Mouse (Mus musculus): ENCODE data around the gene Snx1. TPM values are rescaled to one million over a fixed set of nuclear protein-coding genes. Genes with fewer than 3 reads are reported as not detected.
A peak's percentile ranks its signal among the peaks of the same experiment; 100 is the strongest.

Gene Snx1
- polyA plus RNA-seq (2015; fragmentation: Nextera tagmentation; extraction: Ambion mirVana), result 131 and 141 TPM in 2 replicates

- H3K4me3 ChIP-seq (replicated peaks; ENCODE audit: low read depth, low read length), result peak within 1 kb of the TSS; percentile 57
- H3K9ac ChIP-seq (ENCODE audit: low read depth, low read length), result peak within 1 kb of the TSS; percentile 67
- no peaks in the 10 kb centered on the region for H3K36me3 ChIP-seq (ENCODE audit: insufficient read depth, low read length)
- TF ChIP-seq CTCF (IDR thresholded peaks at IDR 0.05; ENCODE audit: low read depth), result 0 out of 2 replicates have a peak, but pooled peaks have one; percentile 15
- H3K9me3 ChIP-seq (replicated peaks; ENCODE audit: low read length), result no peaks in the 10 kb centered on the region
- DNase-seq (ENCODE audit: low spot score), result peak; percentile 98
- peak; percentile 40 for ATAC-seq (replicated peaks; ENCODE audit: low FRiP score, low read depth)
- peaks cover 17% of the 10 kb centered on the region for H3K4me1 ChIP-seq (replicated peaks; ENCODE audit: insufficient read depth, low read length)
- H3K27me3 ChIP-seq (ENCODE audit: insufficient read depth, low read length), result no peaks in the 10 kb centered on the region
- WGBS, result 1% methylated on average over 34 of the region's 34 CpGs
- peak within 1 kb of the TSS; percentile 82 for H3K4me2 ChIP-seq (ENCODE audit: low read length)
- H3K27ac ChIP-seq, result peak within 1 kb of the TSS; percentile 75
These were observed at the start of gene Snx1, which contains the start of gene Ciao2a for GRCm38 (mm10) chr9:66126456-66127192. TSS of gene Snx1 (minus strand) at chr9:66126587. TSS of gene Ciao2a (plus strand) at chr9:66126611.

GRCm38 (mm10) chr9:66174985-66175384 lies 48.6 kb upstream of the Snx1 start:
- H3K36me3 ChIP-seq (ENCODE audit: insufficient read depth, low read length), result no peaks in the 10 kb centered on the region
- DNase-seq (ENCODE audit: low spot score) (no peak), ATAC-seq (replicated peaks; ENCODE audit: low FRiP score, low read depth) (no peak)
- 91% methylated on average over 3 of the region's 3 CpGs for WGBS
- no peaks in the 10 kb centered on the region for H3K27me3 ChIP-seq (ENCODE audit: insufficient read depth, low read length)
- no peak overlapping the region for H3K9ac ChIP-seq (ENCODE audit: low read depth, low read length)
- no peak overlapping the region for H3K4me2 ChIP-seq (ENCODE audit: low read length)
- H3K4me3 ChIP-seq (replicated peaks; ENCODE audit: low read depth, low read length), result no peak overlapping the region
- no peaks in the 10 kb centered on the region for H3K4me1 ChIP-seq (replicated peaks; ENCODE audit: insufficient read depth, low read length)
- H3K9me3 ChIP-seq (replicated peaks; ENCODE audit: low read length), result no peaks in the 10 kb centered on the region
- no peak overlapping the region for H3K27ac ChIP-seq
- no peak for TF ChIP-seq CTCF (IDR thresholded peaks at IDR 0.05; ENCODE audit: low read depth)

DNA sequence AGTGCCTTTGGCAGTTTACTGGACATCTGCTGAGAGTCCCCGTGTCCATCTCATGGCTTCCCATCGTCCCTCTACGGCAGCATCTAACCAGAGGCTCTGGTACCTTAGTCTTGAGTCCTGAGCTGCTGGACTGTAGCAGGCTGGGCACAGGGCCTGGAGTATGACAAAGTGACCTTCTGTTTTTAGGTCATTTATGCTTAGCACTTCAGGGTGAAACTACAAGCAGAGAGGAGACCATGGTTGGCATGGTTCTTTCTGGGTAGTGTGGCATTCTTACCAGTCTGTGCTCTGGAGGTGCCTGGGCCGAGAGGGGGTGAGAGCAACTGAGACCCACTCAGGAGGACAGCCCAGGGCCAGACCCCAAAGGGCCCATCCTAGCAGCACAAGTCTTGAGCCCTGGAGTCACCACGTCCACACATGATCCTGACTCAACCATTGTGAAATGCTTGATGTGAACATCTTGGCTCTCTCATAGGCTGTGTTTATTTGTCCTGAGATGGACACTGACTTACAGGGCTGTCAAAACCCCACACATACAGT lies 47.0 kb upstream of the Snx1 start:
- DNase-seq (ENCODE audit: low spot score) (no peak), ATAC-seq (replicated peaks; ENCODE audit: low FRiP score, low read depth) (no peak)
- Histone ChIP-seq H3K27me3 (ENCODE audit: insufficient read depth, low read length) (no peaks in the 10 kb centered on the region), H3K4me2 (ENCODE audit: low read length) (no peak overlapping the region), H3K36me3 (ENCODE audit: insufficient read depth, low read length) (no peaks in the 10 kb centered on the region), H3K4me3 (replicated peaks; ENCODE audit: low read depth, low read length) (no peak overlapping the region), H3K27ac (no peak overlapping the region), H3K9me3 (replicated peaks; ENCODE audit: low read length) (no peaks in the 10 kb centered on the region), H3K9ac (ENCODE audit: low read depth, low read length) (no peak overlapping the region), H3K4me1 (replicated peaks; ENCODE audit: insufficient read depth, low read length) (no peaks in the 10 kb centered on the region)
- TF ChIP-seq CTCF (IDR thresholded peaks at IDR 0.05; ENCODE audit: low read depth), result no peak
- WGBS, result 95% methylated on average over 5 of the region's 5 CpGs

- no peaks in the 10 kb centered on the region for H3K27me3 ChIP-seq (ENCODE audit: insufficient read depth, low read length)
- H3K36me3 ChIP-seq (ENCODE audit: insufficient read depth, low read length), result no peaks in the 10 kb centered on the region
- no peak overlapping the region for H3K4me2 ChIP-seq (ENCODE audit: low read length)
- no peak overlapping the region for H3K4me3 ChIP-seq (replicated peaks; ENCODE audit: low read depth, low read length)
- no peak overlapping the region for H3K27ac ChIP-seq
- H3K9me3 ChIP-seq (replicated peaks; ENCODE audit: low read length), result no peaks in the 10 kb centered on the region
- H3K4me1 ChIP-seq (replicated peaks; ENCODE audit: insufficient read depth, low read length), result no peaks in the 10 kb centered on the region
- ATAC-seq (replicated peaks; ENCODE audit: low FRiP score, low read depth) (no peak), DNase-seq (ENCODE audit: low spot score) (no peak)
- WGBS, result 69% methylated on average over 12 of the region's 12 CpGs
- no peak overlapping the region for H3K9ac ChIP-seq (ENCODE audit: low read depth, low read length)
- no peak for TF ChIP-seq CTCF (IDR thresholded peaks at IDR 0.05; ENCODE audit: low read depth)
These were observed 45.0 kb upstream of the Snx1 start for GRCm38 (mm10) chr9:66171275-66171921.

DNA sequence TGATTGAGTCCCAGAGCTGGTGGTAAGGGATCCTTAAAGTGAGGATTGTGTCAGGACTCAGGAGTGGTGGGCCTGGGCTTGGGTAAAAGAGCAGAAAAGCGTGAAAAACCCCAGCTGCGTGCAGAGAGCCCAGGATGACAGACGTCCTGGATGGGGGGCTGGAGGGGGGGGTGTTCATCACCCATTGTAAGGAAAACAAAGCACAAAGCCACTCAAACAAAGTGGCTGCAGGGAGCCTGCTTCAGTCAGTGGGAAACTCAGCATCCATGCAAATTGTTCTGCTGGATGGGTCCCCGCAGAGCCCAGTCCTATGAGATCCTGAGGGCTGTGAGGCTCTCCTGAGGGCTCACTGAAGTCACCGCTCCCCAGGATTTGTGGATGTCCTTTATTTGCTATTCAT lies 44.1 kb upstream of the Snx1 start:
- Histone ChIP-seq H3K9ac (ENCODE audit: low read depth, low read length) (no peak overlapping the region), H3K27ac (no peak overlapping the region), H3K9me3 (replicated peaks; ENCODE audit: low read length) (no peaks in the 10 kb centered on the region), H3K4me1 (replicated peaks; ENCODE audit: insufficient read depth, low read length) (no peaks in the 10 kb centered on the region), H3K4me3 (replicated peaks; ENCODE audit: low read depth, low read length) (no peak overlapping the region), H3K27me3 (ENCODE audit: insufficient read depth, low read length) (no peaks in the 10 kb centered on the region), H3K36me3 (ENCODE audit: insufficient read depth, low read length) (no peaks in the 10 kb centered on the region), H3K4me2 (ENCODE audit: low read length) (no peak overlapping the region)
- WGBS, result 62% methylated on average over 5 of the region's 5 CpGs
- no peak for ATAC-seq (replicated peaks; ENCODE audit: low FRiP score, low read depth)
- TF ChIP-seq CTCF (IDR thresholded peaks at IDR 0.05; ENCODE audit: low read depth), result no peak
- no peak for DNase-seq (ENCODE audit: low spot score)

DNA sequence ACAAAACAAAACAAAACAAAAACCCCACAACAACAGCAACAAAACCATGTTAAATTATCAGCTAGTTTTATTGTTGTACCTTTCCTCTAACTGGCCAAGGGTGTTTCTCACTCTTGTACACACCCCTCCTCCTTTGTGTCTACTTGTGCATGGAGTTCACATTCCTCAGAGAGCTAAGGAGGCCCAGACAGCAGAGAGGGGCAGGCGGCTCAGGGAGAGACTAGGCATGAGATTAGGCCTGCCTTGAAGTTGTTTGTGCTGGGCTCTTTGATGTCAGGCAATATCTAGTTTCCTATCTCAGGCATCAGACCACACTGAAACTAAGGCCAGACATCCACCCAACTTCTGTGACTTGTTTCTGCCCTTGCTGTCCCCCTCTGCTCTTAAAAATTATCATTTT lies 41.8 kb upstream of the Snx1 start:
- Histone ChIP-seq H3K4me2 (ENCODE audit: low read length) (no peak overlapping the region), H3K36me3 (ENCODE audit: insufficient read depth, low read length) (no peaks in the 10 kb centered on the region), H3K4me1 (replicated peaks; ENCODE audit: insufficient read depth, low read length) (no peaks in the 10 kb centered on the region), H3K4me3 (replicated peaks; ENCODE audit: low read depth, low read length) (no peak overlapping the region), H3K9me3 (replicated peaks; ENCODE audit: low read length) (no peaks in the 10 kb centered on the region), H3K9ac (ENCODE audit: low read depth, low read length) (no peak overlapping the region), H3K27ac (no peak overlapping the region), H3K27me3 (ENCODE audit: insufficient read depth, low read length) (no peaks in the 10 kb centered on the region)
- no peak for TF ChIP-seq CTCF (IDR thresholded peaks at IDR 0.05; ENCODE audit: low read depth)
- ATAC-seq (replicated peaks; ENCODE audit: low FRiP score, low read depth) (no peak), DNase-seq (ENCODE audit: low spot score) (peak; percentile 44)
- 13% methylated on average over 1 of the region's 1 CpGs for WGBS

Measured in kidney, postnatal 0 days (tissue).